Mouse (Mus musculus) left cerebral cortex, postnatal 10 days (tissue): ENCODE measurements around the gene Gnptg. TPM values are rescaled to one million over a fixed set of nuclear protein-coding genes. Genes with fewer than 3 reads are reported as not detected.
A peak's percentile ranks its signal among the peaks of the same experiment; 100 is the strongest.

Experiments
- DNase-seq, 2 experiments: peaks; one replicate each; pipeline ENCODE4 v3.0.0; 2021 to 2022; ENCODE audit warnings: low spot score in 2 of 2, mixed read lengths in 1 of 2; ENCODE audit errors: extremely low spot score in 1 of 2
- intact Hi-C: fragments of 180-260 bp; cut with DNase I; formaldehyde crosslinking; loops from one replicate; pipeline ENCODE4 v1.15.1; 2025
- total RNA-seq, 2 experiments: library from RNA; stranded (reverse); gene quantifications; 2 replicates each; pipeline ENCODE4 v1.2.3; 2021

Gnptg gene
- total RNA-seq = 10 to 100 TPM; 60.4 to 67.4 TPM

DNA sequence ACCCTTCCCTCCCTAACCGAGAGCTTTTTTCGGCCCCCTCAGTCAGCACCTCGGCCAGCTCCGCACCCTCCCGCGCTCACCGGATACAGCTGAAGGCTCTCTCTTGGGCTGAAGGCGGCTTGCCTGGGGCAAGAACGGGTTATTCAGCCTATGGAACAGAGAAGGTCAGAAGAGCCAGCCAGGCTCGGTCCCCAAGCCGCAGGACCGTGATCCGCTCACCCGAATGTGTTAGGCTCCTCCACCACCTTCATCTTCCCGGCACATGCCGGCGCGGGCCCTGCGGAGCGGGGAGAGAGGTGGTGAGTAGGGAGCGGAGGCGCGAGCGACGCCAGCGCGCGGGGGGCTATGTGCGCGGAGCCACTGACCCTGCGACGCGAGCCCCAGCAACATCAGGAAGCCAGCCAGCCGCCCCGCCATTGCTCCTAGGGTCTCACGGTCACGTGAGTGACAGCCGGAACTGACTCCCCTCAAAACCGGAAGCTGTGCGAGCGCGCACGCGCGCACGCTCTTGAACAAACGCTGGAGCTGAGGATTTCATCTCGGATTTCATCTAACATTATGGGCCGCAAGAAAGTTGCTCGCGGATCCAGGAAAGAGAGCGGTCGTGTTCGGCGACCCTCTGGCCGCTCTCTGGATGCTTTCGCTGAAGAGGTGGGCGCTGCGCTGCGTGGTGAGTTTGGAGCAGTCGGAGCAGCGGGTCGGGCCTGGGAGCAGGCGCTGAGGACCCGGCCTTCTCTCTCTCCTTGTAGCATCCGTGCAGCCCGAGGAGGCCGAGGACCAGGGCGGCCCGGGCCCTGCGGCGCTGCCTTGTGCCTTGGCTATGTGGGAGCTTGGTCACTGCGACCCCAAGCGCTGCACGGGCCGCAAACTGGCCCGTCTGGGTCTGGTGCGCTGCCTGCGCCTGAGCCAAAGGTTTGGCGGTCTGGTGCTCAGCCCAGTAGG lies at the start of gene Gnptg, which contains the start of gene Tsr3:
Gene Gnptg (minus strand): TSS at position 430 of the 942 bp plus-strand sequence.
Gene Tsr3 (plus strand): TSS at position 476 of the 942 bp plus-strand sequence.
- intact Hi-C loops = no loop called here
- DNase-seq = peak; percentile 69 to 92

DNA sequence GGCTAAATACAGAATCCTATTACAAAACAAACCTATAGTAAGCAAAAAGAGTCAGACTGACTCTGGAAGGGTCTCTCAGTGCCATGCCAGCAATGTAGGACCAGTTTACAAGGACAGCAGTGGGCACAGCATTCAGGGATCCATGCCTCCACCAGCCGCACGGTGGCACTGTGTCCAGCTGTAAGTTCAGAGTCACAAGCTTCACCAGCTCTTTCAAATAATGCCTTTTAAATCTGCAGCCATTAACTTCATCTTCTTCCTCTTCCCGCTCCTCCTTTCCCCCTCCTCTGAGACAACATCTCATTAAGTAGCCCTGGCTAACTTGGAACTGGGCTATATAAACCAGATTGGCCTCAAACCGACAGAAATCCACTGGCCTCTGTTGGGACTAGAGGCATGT lies 48.9 kb upstream of the Gnptg start:
- intact Hi-C loops = no loop called here
- no peak for DNase-seq

DNA sequence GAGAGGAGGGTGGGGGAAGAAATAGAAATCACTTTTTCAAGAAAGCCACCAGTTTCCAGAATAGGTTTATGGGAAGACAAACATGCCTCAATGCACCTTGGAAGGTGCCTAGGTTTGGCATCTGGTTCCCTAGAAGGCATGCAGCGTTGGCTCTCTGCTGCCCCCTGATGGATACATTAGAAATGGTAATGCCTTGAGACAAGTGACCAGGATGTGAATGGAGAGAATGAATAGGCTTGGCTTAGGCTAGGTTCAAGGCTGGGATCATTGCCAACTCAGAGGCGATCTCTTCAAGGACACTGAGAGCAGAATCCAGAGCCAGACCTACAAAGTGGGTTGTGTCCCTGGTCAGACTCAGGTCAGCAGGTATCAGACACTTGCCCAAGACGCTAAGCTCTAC lies 45.1 kb upstream of the Gnptg start:
- intact Hi-C loops = no loop called here
- peak in 1 of 2 experiments; percentile 61 for DNase-seq

DNA sequence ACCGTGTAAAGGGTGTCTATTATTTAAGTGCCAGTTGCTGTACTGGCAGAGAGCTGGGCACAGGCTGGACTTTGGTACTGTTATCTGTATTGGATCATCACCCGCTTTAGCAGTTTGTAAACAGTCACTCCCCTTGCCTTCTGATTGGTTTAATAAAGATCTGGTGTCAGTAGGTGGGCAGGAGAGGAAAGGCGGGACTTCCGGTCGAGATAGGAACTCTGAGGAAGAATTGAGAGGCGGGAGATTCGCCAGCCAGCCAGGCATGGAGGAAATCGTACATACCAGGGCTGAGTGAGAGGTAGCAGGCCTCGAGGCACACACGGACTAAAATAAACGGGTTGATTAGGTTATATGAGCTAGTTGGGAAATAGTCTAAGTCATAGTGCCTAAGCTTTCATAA lies 42.2 kb upstream of the Gnptg start:
- DNase-seq = peak in 1 of 2 experiments; percentile 63

DNA sequence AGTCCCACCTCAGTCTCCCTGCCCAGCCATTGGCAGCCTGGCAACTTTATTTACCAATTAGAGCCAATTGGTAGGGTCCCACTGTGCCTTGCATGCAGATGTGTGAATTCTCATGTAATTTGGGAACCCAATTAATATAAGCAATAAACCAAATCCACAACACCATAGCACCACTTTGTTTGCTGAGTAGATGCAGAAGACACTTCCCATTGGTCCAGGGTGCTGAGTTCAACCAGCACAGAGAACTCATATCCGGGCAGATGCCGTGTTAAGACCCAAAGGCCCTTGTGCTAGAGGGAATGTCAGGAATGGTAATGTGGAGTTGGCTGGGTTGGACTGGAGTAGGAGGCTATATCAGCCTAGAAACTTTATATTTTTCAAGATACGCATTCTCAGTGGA lies 35.9 kb upstream of the Gnptg start:
- intact Hi-C loops = no loop called here
- DNase-seq = no peak

More for the DNA sequence above, 42.2 kb upstream of the Gnptg start:
- intact Hi-C loops = no loop called here

DNA sequence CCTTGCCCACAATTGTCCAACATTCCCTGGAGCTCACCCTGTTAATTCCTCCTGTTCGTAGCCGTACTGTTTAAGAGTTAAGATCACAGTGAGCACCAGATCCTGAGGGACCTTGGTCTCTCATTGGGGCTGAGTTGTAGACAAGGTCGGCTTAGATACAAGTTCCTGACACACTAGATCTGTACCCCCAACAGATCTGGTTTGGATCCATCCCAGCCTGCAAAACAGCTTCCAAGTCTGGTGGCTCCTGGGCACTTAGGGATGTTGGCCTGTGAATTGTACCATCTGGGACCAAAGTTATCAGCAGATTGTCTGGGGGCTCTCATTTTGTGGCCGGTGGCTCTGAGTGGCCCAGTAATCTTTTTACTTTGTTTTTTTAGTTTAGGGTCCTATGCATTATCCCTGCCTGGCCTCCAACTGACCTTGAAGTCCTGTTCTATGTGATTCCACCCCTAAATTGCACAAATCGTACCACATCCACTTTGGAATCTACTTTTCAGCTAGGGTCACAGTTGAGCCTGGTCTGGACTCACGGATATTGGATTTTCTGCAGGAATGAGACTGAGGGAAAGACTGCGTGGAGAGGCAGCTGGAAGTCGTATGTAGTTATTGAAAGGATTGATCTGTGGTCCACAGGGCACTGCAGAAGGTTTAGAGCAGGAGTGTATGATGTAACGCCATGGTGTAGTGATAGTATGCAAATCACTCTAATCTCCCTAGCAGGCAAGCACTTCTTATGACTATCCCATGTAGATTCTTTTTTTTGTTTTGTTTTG lies 34.8 kb upstream of the Gnptg start, which contains the start of gene Ube2i:
Gene Ube2i (minus strand): TSS at position 52 of the 776 bp plus-strand sequence.
- no peak for DNase-seq

DNA sequence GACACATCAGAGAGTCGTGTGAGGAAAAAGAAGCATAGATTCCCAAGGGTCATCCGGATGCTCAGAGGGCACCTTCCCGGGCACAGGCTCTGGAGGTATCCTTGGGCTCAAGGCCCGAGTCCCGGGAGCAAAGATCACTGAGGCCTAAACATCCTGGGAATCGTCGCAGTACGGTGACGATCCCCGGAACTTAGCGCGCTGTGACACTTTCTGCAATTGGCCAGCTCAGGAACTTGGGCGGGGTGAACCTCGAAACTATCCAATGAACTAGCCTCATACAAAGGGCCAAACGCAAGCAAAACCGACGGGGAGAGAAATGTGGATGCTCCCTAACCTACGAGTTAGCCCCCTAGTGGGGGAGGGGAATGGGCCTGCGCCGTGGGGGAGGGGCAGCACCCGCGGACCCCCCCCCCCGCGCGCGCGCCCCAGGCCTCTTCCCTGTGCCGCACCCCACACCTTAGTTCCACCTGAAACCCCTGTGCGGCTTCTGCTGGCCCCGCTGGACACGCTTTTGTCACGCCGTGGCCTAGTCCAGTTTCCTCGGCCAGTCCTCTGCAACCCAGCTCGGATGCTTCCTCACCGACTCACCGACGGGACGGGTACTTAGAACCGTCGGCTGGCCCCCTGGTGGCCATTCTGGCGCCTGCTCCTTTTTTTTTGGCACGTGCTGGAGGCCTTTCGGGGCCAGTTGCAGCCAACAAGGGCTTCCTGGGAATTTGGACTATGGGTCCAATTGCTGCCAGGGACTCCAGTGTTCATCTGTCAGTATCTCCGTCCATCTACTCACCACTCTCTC lies 34.0 kb upstream of the Gnptg start:
- intact Hi-C loops = no loop called here
- DNase-seq = peak; percentile 92 to 97

More for the DNA sequence above, 34.8 kb upstream of the Gnptg start, which contains the start of gene Ube2i:
- intact Hi-C loops = no loop called here

DNA sequence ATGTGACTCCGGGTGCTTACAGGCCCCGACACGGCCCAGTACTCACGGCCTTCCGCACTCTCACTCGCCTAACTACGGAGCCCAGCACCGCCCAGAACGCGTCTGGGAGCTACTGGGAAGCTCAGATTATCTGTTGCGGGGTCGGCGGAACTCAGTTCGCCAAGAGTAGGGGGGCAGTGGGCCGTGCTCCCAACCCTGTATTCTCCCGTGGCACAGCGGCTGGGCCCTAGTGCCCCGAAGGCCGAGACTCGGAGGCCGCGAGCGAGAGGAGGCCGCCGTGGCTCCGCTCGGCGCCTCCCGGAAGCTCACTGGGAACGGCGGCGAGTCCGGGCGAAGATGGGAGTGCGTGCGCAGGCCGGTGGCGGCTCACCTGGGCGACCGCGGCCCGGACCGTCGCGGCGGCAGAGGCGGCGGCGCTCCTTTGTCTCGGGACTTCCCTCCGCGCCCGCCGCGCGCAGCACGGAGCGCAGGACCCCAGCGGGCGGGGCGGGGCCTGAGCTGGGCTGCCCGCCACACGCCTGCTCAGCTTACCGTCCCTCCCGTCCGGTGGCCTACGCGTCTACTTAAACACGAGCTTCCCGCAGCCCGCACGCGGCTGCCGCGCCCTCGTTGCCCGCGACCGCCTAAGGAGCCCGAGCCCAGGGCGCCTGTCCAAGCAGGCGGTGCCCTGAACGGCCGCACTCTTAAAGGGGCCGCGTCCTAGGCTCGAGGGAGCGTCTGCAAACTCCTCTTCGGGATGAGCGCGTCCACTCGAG lies 33.2 kb upstream of the Gnptg start:
- intact Hi-C loops = no loop called here
- DNase-seq = peak in 1 of 2 experiments; percentile 90

DNA sequence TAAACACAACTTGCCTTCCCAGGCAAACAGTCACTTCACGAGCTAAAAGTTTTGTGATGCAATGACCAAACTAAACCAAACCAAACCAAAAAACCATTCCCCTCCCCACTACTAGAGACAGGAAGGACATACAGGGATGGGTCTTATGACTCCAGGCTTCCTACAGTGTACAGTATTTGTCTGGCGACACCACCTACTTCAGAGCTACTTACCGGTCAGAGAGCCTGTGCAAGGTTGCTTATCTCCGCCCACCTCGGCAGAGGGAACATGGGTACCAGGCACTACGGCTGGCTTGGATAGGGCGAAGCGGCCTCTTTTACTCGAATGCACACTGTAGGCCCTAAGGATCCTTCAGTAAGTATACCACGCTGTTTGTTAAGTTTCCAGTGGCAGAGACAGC lies 32.4 kb upstream of the Gnptg start:
- DNase-seq = no peak
- intact Hi-C loops = no loop called here

DNA sequence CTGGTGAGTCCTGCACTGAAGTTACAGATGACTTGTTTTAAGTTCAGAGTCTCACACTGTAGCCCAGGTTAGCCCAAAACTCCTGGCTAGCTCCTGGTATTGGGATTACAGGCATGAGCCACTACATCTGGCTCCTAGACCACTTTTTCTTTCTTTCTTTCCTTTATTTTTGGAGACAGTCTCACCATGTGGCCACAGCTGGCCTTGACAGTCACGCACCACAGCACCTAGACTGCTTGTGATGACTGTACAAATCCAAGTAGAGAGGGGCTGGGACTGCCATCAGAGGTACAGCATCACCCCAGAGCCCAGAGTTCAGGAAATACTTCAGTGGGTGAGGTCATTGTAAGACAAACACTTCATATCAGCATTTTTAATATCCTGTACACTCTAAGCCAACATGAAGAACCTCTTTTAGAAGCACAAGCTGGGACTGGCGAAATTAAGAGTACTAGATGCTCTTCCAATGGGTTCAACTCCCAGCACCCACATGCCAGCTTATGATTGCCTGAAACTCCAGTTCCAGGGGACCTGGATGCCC lies 30.9 kb upstream of the Gnptg start:
- intact Hi-C loops = no loop called here

DNA sequence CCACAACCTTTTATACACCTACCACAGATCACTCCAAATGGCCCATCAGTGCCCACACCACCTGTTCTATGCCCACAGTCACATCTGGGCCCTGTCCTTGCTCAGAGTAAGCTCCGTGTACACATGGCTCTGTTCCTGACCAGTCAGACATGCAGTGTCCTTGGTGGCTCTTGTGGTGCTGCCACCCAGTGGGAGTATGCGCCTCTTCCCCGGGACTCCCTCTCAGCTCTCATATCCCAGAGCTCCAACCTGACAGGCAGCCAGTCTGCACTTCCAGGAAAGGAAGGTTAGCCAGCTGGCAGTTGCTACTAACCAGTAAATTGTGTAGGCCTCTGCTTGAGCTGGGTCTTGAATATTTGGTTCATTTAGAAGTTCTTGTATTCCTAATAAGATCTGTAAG lies 24.5 kb upstream of the Gnptg start:
- no peak for DNase-seq
- intact Hi-C loops = no loop called here

More for the DNA sequence above, 30.9 kb upstream of the Gnptg start:
- DNase-seq = no peak

DNA sequence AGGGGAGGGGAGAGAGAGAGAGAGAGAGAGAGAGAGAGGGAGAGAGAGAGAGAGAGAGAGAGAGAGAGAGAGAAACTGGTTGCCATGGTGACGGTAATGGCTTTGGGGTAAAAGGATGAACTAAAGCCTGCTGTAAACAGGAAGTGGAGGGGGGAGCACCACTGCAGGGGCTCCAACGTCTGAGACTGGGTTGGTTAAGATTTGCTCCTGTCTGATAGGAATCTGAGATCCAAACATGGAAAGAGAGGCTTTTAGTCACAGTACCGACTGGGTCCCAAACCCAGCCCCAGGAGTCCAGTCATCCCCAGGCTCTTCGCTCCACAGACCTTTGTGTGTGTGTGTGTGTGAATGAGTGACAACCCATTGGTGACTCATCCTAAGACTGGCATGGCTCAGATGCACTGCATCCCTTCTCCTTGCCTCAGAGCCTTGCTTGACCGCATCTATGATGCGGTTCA lies 17.9 kb upstream of the Gnptg start:
- intact Hi-C loops = no loop called here
- DNase-seq = no peak

DNA sequence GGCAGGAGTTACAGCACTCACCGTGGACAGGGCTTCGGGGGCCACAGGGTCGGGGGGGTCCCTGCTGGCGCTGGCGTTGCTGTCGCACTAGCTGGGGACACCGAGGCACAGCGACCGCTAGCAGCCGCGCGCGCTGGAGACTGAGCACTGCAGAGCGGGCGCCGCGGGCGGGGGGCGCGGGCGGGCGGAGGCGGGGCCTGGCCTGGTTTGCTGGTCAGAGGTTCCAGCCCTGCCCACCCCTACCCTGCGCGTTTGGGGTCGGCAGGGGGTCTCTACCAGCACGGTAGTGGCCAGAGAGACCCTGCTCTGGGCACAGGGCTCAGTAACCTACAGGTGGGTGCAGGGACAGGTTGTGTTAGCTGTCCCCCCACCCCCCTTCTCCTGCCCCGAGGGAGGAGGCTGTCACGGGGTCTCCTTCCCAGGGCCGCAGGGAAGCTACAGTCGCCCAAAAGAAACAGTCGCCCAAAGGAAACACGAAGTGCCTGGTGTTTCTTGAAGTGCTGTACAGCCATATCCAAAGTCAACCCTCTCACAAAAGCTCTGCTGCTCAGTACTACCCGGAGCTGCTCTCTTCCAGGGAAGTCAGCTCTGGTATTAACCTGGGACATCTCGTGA lies 16.3 kb upstream of the Gnptg start, which contains the start of gene Baiap3:
Gene Baiap3 (minus strand): TSS at position 225 of the 615 bp plus-strand sequence.
- DNase-seq = peak in 1 of 2 experiments; percentile 69
- intact Hi-C loops = no loop called here

DNA sequence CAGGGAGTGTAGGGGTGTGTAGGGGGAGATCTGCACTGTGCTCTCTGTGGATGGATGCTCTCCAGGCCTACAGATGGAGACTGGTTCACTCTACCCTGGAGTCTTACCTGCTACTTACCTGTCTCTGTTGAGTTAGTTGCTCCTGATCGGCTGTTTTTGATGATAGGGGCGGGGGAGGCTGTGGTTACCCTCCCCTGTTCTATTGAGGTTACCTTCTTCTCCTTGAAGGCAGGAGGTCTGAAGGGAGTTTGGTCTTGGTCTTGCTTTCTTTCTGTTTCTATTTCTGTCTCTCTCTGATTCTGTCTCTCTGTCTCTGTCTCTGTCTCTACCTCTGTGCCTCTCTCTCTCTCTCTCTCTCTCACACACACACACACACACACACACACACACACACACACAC lies 15.2 kb upstream of the Gnptg start:
- intact Hi-C loops = no loop called here
- no peak for DNase-seq

DNA sequence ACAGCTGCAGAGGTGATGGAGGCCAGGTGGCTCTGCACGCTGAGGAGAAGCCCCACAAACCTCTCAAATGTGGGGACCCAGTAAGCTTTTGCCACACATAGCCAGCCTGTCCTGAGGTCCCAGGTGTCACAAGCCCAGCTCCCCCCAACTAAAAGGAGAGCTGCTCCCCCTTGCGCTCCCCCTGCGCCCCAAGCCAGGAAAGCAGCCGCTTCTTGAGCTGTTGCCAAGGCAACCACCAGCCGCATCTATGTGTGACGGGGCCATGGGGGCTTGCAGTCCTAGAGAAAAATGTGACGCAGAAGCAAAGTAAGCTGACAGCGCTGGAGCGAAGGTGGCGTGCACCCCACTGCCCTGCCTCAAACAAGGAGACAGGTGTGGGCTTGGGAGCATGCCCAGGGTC lies 13.8 kb upstream of the Gnptg start:
- intact Hi-C loops = no loop called here

DNA sequence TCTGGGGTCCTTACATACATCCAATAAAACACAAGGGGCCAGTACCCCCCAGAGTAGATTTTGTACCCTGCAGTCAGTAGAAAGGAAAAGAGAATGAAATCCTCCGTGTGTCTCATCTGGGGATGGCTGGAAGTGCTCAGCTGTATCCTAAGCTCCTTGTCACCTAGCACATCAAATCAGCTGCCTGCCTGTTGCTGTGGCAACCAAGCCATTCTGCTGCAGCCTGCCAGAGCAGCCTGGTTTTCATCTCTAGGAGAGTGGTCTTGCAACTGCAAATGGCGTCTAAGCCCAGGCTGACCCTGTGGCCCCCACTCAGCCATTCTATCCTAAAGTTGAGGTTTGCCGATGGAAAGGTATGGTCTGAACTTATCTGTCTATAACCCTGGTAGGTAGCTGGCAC lies 12.7 kb upstream of the Gnptg start:
- no peak for DNase-seq
- intact Hi-C loops = no loop called here

More for the DNA sequence above, 13.8 kb upstream of the Gnptg start:
- no peak for DNase-seq

DNA sequence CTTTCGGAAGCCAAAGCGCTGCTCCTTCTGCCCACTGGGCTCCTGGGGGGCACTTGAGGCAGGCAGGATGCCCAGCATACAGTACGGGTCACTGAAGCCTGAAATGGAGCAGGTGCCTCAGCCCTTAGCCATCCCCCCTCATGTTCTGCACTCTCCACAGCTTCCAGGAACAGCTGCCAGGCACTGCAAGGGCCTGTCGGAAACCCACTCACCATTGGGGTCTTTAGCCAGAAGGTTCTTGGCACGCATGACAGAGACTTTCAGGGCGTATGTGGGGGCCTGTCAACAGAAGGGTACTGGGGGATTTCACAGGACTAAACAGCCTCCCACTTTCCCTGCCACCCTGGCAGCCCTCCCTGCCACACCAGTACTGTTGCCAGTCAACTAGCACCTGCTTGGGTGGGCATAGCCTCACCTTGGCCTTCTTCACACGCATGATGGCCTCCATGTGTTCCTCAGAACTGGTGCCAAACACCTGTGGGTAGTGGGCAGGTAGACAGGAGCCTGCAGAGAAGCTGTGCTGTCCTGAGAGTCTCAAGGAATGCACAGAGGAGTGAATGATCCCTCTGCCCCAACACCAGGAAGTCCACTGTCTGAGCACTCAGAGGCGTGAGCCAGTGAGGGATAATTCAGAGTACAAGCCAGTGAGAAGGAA lies 10.4 kb upstream of the Gnptg start:
- no peak for DNase-seq
- intact Hi-C loops = no loop called here
